Mouse (Mus musculus) erythroblast, embryonic 14.5 days (primary cell): Measurements from ENCODE around the gene Fam222a. TPM values are rescaled to one million over a fixed set of nuclear protein-coding genes. Genes with fewer than 3 reads are reported as not detected.

ENCODE experiments used
- H3K27me3 ChIP-seq: 2 replicates; pipeline ENCODE4 v1.6.1; 2012; ENCODE audit warnings: inconsistent platforms; ENCODE audit not compliant: control insufficient read depth
- H3K36me3 ChIP-seq: 2 replicates; pipeline ENCODE4 v1.6.1; 2012; ENCODE audit warnings: mild to moderate bottlenecking, inconsistent platforms; ENCODE audit not compliant: control insufficient read depth
- H3K4me1 ChIP-seq: 2 replicates; pipeline ENCODE4 v1.6.1; 2012; ENCODE audit warnings: inconsistent platforms; ENCODE audit not compliant: control insufficient read depth
- H3K4me3 ChIP-seq: replicated peaks from 2 replicates; pipeline ENCODE3; 2012; ENCODE audit warnings: moderate library complexity, mild to moderate bottlenecking, inconsistent platforms
- H3K9me3 ChIP-seq: 2 replicates; pipeline ENCODE4 v1.6.1; 2012; ENCODE audit warnings: low read length, inconsistent platforms, mixed read lengths; ENCODE audit not compliant: control insufficient read depth
- GATA1 ChIP-seq: IDR thresholded peaks from 2 replicates; pipeline ENCODE4 v1.6.1; 2012; ENCODE audit warnings: low read length, inconsistent platforms, mixed read lengths
- TAL1 ChIP-seq: IDR thresholded peaks from 3 replicates; pipeline ENCODE4 v1.6.1; 2012; ENCODE audit warnings: low read length, inconsistent platforms, mixed read lengths
- polyA plus RNA-seq: library from polyadenylated mRNA; stranded (reverse); fragments of >175 nt; gene quantifications from 2 replicates; pipeline ENCODE4 v1.2.3, GENCODE M21; 2012

Fam222a gene
- polyA plus RNA-seq, 1 experiment = 0.16 TPM

- Histone ChIP-seq H3K4me1 (peaks cover 7% of the 10 kb centered on the region), H3K27me3 (peaks cover 44% of the 10 kb centered on the region), H3K9me3 (no peaks in the 10 kb centered on the region), H3K36me3 (no peaks in the 10 kb centered on the region), H3K4me3 (no peak overlapping the region)
- TF ChIP-seq TAL1 (no peak), GATA1 (no peak)
These were observed 86.0 kb downstream of the Fam222a start for GRCm38 (mm10) chr5:114653656-114654437.

DNA sequence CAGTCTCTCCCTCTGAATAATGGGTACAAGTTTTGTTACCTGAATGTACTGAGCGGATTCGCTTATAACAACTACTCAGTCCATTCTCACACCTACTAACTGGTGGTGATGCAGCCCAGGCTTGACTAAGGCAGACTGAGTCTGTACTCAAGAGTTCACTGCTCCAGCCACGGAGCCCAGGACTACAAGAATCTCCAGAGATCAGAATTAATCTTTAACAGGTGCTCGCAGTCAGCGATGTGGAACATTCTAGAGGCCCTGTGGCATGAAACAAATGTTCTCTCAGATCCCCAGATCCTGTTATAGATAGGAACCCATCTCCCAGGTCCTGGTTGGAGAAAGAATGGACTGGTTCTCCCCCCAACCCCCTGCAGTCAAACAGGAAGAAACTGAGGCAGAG, 87.9 kb downstream of the Fam222a start:
- no peak for TF ChIP-seq GATA1
- TF ChIP-seq TAL1 = no peak
- Histone ChIP-seq H3K4me3 (no peak overlapping the region), H3K36me3 (no peaks in the 10 kb centered on the region), H3K9me3 (no peaks in the 10 kb centered on the region), H3K4me1 (no peaks in the 10 kb centered on the region), H3K27me3 (peaks cover 59% of the 10 kb centered on the region)

- no peaks in the 10 kb centered on the region for H3K36me3 ChIP-seq
- no peaks in the 10 kb centered on the region for H3K4me1 ChIP-seq
- H3K4me3 ChIP-seq = no peak overlapping the region
- H3K27me3 ChIP-seq = peaks cover 56% of the 10 kb centered on the region
- TF ChIP-seq TAL1 (no peak), GATA1 (no peak)
- no peaks in the 10 kb centered on the region for H3K9me3 ChIP-seq
These were observed 88.5 kb downstream of the Fam222a start for GRCm38 (mm10) chr5:114656305-114656704.

- no peak for TF ChIP-seq TAL1
- TF ChIP-seq GATA1 = no peak
- Histone ChIP-seq H3K36me3 (no peaks in the 10 kb centered on the region), H3K27me3 (peaks cover 57% of the 10 kb centered on the region), H3K4me3 (no peak overlapping the region), H3K4me1 (no peaks in the 10 kb centered on the region), H3K9me3 (no peaks in the 10 kb centered on the region)
These were observed 89.6 kb downstream of the Fam222a start for GRCm38 (mm10) chr5:114657426-114657825.

GRCm38 (mm10) chr5:114658255-114658654, 90.4 kb downstream of the Fam222a start, which contains the start of gene Trpv4:
Trpv4 (minus strand) TSS chr5:114658421.
- TF ChIP-seq GATA1 = no peak
- TF ChIP-seq TAL1 = no peak
- peak within 1 kb of the TSS; percentile 13 for H3K4me3 ChIP-seq
- peaks cover 57% of the 10 kb centered on the region for H3K27me3 ChIP-seq
- no peaks in the 10 kb centered on the region for H3K4me1 ChIP-seq
- no peaks in the 10 kb centered on the region for H3K36me3 ChIP-seq
- H3K9me3 ChIP-seq = no peaks in the 10 kb centered on the region

DNA sequence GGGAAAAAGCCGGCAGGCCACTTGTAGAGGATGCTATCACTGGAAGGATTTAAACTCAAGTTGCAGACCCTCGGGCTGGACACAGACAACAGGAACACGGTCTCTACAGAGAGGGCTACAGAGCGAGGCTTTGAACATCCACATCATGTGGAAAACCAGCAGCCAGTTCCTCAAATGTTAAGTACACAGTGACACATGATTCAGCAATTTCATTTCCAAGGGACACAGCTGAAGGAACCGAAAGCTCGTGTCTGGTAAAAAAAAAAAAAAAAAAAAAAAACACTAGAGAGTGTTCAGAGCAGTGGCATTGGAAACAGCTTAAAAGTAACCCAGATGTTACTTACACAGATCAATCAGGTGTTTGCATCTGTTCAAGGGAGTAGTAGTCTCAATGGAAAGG, 93.2 kb downstream of the Fam222a start:
- no peak for TF ChIP-seq TAL1
- no peak for TF ChIP-seq GATA1
- no peak overlapping the region for H3K4me3 ChIP-seq
- no peaks in the 10 kb centered on the region for H3K9me3 ChIP-seq
- peaks cover 51% of the 10 kb centered on the region for H3K27me3 ChIP-seq
- H3K4me1 ChIP-seq = peaks cover 1% of the 10 kb centered on the region; the same call in 1 of the 2 replicates
- no peaks in the 10 kb centered on the region for H3K36me3 ChIP-seq

Other genes starting within 250 kb of the Fam222a start
- 0.64 and 0.90 TPM in 2 replicates for gene Kctd10, start 187.5 kb upstream of the Fam222a start, polyA plus RNA-seq
- gene Ube3b, start 187.4 kb upstream of the Fam222a start, polyA plus RNA-seq = 5.6 and 6.9 TPM in 2 replicates
- gene Mmab, start 124.0 kb upstream of the Fam222a start, polyA plus RNA-seq = 0.30 and 0.35 TPM in 2 replicates
- 1.7 and 2.0 TPM in 2 replicates for gene Mvk, start 123.7 kb upstream of the Fam222a start, polyA plus RNA-seq
- 0.06 and 0.07 TPM in 2 replicates for gene Trpv4, start 90.4 kb downstream of the Fam222a start, polyA plus RNA-seq
- gene Gltp, start 123.0 kb downstream of the Fam222a start, polyA plus RNA-seq = 6.3 and 7.0 TPM in 2 replicates
- gene Tchp, start 139.7 kb downstream of the Fam222a start, polyA plus RNA-seq = 1.1 and 1.2 TPM in 2 replicates
- gene Ankrd13a, start 206.7 kb downstream of the Fam222a start, polyA plus RNA-seq = 15.2 TPM in 2 replicates
- 7.0 and 8.0 TPM in 2 replicates for gene Git2, start 207.5 kb downstream of the Fam222a start, polyA plus RNA-seq